Mouse (Mus musculus) forebrain, embryonic 15.5 days (tissue): Measurements from ENCODE around the gene Serp1. TPM values are rescaled to one million over a fixed set of nuclear protein-coding genes. Genes with fewer than 3 reads are reported as not detected.

Experiments
- ATAC-seq: fragments of 200-750 bp; cut with Nextera tagmentation; replicated peaks from 2 replicates; pipeline ENCODE4 v1.8.0; 2017; ENCODE audit warnings: mild to moderate bottlenecking, moderate TSS enrichment, moderate library complexity
- H3K27ac ChIP-seq: fragments of 300-500 bp; sonication (generic); replicated peaks from 2 replicates; pipeline ENCODE4 v1.5.1; 2015; ENCODE audit warnings: mild to moderate bottlenecking, inconsistent platforms
- H3K27me3 ChIP-seq: fragments of 300-500 bp; sonication (generic); 2 replicates; pipeline ENCODE4 v1.6.1; 2015; ENCODE audit warnings: inconsistent platforms
- H3K36me3 ChIP-seq: fragments of 300-500 bp; sonication (generic); 2 replicates; pipeline ENCODE4 v1.6.1; 2015; ENCODE audit warnings: mild to moderate bottlenecking, inconsistent platforms
- H3K4me1 ChIP-seq: fragments of 300-500 bp; sonication (generic); 2 replicates; pipeline ENCODE4 v1.6.1; 2015; ENCODE audit warnings: inconsistent platforms
- H3K4me2 ChIP-seq: fragments of 300-500 bp; sonication (generic); replicated peaks from 2 replicates; pipeline ENCODE4 v1.6.1; 2015; ENCODE audit warnings: mild to moderate bottlenecking, inconsistent platforms
- H3K4me3 ChIP-seq: fragments of 300-500 bp; sonication (generic); 2 replicates; pipeline ENCODE4 v1.5.1; 2015; ENCODE audit warnings: mild to moderate bottlenecking, inconsistent platforms
- H3K9ac ChIP-seq: fragments of 300-500 bp; sonication (generic); replicated peaks from 2 replicates; pipeline ENCODE4 v1.6.1; 2015; ENCODE audit warnings: mild to moderate bottlenecking, inconsistent platforms
- H3K9me3 ChIP-seq: fragments of 300-500 bp; sonication (generic); 2 replicates; pipeline ENCODE4 v1.6.1; 2016; ENCODE audit warnings: inconsistent platforms
- WGBS: fragments of 180-500 bp; shearing (Covaris S2); methylation state at CpG from one replicate; pipeline ENCODE4 v1.1.7; 2015; ENCODE audit warnings: mixed read lengths; 5-methylcytosine and 5-hydroxymethylcytosine counted together
- polyA plus RNA-seq: library from polyadenylated mRNA; unstranded; fragments of >200 nt; fragmentation: Nextera tagmentation; extraction: Ambion mirVana; gene quantifications from 2 replicates; pipeline ENCODE4 v1.2.1, GENCODE M21; 2015

The Serp1 gene
- polyA plus RNA-seq, 1 experiment from 2014 or later, result 87.6 TPM

- ATAC-seq, result no peak
- Histone ChIP-seq H3K4me2 (no peak overlapping the region), H3K4me3 (no peak overlapping the region), H3K27ac (no peak overlapping the region), H3K9ac (no peak overlapping the region), H3K9me3 (no peaks in the 10 kb centered on the region), H3K4me1 (peaks cover 15% of the 10 kb centered on the region), H3K27me3 (no peaks in the 10 kb centered on the region), H3K36me3 (peaks cover 28% of the 10 kb centered on the region)
- WGBS, result 93% methylated on average over 6 of the region's 6 CpGs
Observed at GRCm38 (mm10) chr3:58520286-58520685, 5.4 kb downstream of the Serp1 start.

- no peak for ATAC-seq
- no peak overlapping the region for H3K27ac ChIP-seq
- H3K4me1 ChIP-seq, result peaks cover 11% of the 10 kb centered on the region
- no peak overlapping the region for H3K9ac ChIP-seq
- H3K4me2 ChIP-seq, result no peak overlapping the region
- H3K36me3 ChIP-seq, result peaks cover 28% of the 10 kb centered on the region
- no peak overlapping the region for H3K4me3 ChIP-seq
- no peaks in the 10 kb centered on the region for H3K9me3 ChIP-seq
- 66% methylated on average over 3 of the region's 3 CpGs for WGBS
- H3K27me3 ChIP-seq, result no peaks in the 10 kb centered on the region
Observed at GRCm38 (mm10) chr3:58519536-58519935, 6.2 kb downstream of the Serp1 start.

- no peak overlapping the region for H3K4me3 ChIP-seq
- peaks cover 28% of the 10 kb centered on the region for H3K36me3 ChIP-seq
- no peaks in the 10 kb centered on the region for H3K9me3 ChIP-seq
- no peaks in the 10 kb centered on the region for H3K27me3 ChIP-seq
- H3K4me1 ChIP-seq, result peaks cover 5% of the 10 kb centered on the region; the same call in 1 of the 2 replicates
- no peak overlapping the region for H3K4me2 ChIP-seq
- WGBS, result 93% methylated on average over 2 of the region's 2 CpGs
- H3K9ac ChIP-seq, result no peak overlapping the region
- no peak overlapping the region for H3K27ac ChIP-seq
- no peak for ATAC-seq
Observed at GRCm38 (mm10) chr3:58518962-58519361, 6.7 kb downstream of the Serp1 start.

GRCm38 (mm10) chr3:58517800-58518199, 7.9 kb downstream of the Serp1 start:
- Histone ChIP-seq H3K27ac (no peak overlapping the region), H3K27me3 (no peaks in the 10 kb centered on the region), H3K9me3 (no peaks in the 10 kb centered on the region), H3K4me3 (no peak overlapping the region), H3K36me3 (peaks cover 19% of the 10 kb centered on the region), H3K9ac (no peak overlapping the region), H3K4me2 (no peak overlapping the region), H3K4me1 (no peaks in the 10 kb centered on the region)
- no peak for ATAC-seq
- 81% methylated on average over 5 of the region's 5 CpGs for WGBS

GRCm38 (mm10) chr3:58517258-58517657, 8.4 kb downstream of the Serp1 start:
- no peak for ATAC-seq
- H3K9me3 ChIP-seq, result no peaks in the 10 kb centered on the region
- H3K27ac ChIP-seq, result no peak overlapping the region
- no peaks in the 10 kb centered on the region for H3K4me1 ChIP-seq
- no peaks in the 10 kb centered on the region for H3K27me3 ChIP-seq
- 87% methylated on average over 5 of the region's 5 CpGs for WGBS
- H3K36me3 ChIP-seq, result peaks cover 14% of the 10 kb centered on the region; the same call in 1 of the 2 replicates
- H3K9ac ChIP-seq, result no peak overlapping the region
- H3K4me3 ChIP-seq, result no peak overlapping the region
- H3K4me2 ChIP-seq, result no peak overlapping the region

- H3K27me3 ChIP-seq, result no peaks in the 10 kb centered on the region
- H3K27ac ChIP-seq, result no peak overlapping the region
- no peak overlapping the region for H3K9ac ChIP-seq
- ATAC-seq, result no peak
- no peaks in the 10 kb centered on the region for H3K4me1 ChIP-seq
- H3K36me3 ChIP-seq, result peaks cover 11% of the 10 kb centered on the region; the same call in 1 of the 2 replicates
- H3K9me3 ChIP-seq, result no peaks in the 10 kb centered on the region
- WGBS, result 82% methylated on average over 7 of the region's 7 CpGs
- no peak overlapping the region for H3K4me2 ChIP-seq
- no peak overlapping the region for H3K4me3 ChIP-seq
Observed at GRCm38 (mm10) chr3:58516602-58516976, 9.1 kb downstream of the Serp1 start.

- Histone ChIP-seq H3K9me3 (no peaks in the 10 kb centered on the region), H3K27me3 (no peaks in the 10 kb centered on the region), H3K4me3 (no peak overlapping the region), H3K4me2 (no peak overlapping the region), H3K9ac (no peak overlapping the region), H3K27ac (no peak overlapping the region), H3K36me3 (peaks cover 6% of the 10 kb centered on the region; the same call in 1 of the 2 replicates), H3K4me1 (no peaks in the 10 kb centered on the region)
- 83% methylated on average over 1 of the region's 1 CpGs for WGBS
- no peak for ATAC-seq
Observed at GRCm38 (mm10) chr3:58515947-58516601, 9.6 kb downstream of the Serp1 start.

- ATAC-seq, result no peak
- Histone ChIP-seq H3K27me3 (no peaks in the 10 kb centered on the region), H3K9me3 (no peaks in the 10 kb centered on the region), H3K4me3 (no peak overlapping the region), H3K36me3 (no peaks in the 10 kb centered on the region), H3K4me1 (no peaks in the 10 kb centered on the region), H3K4me2 (no peak overlapping the region), H3K27ac (no peak overlapping the region), H3K9ac (no peak overlapping the region)
- WGBS, result 88% methylated on average over 4 of the region's 4 CpGs
Observed at GRCm38 (mm10) chr3:58513483-58513882, 12.2 kb downstream of the Serp1 start.

GRCm38 (mm10) chr3:58512740-58513139, 13.0 kb downstream of the Serp1 start:
- no peaks in the 10 kb centered on the region for H3K36me3 ChIP-seq
- H3K4me3 ChIP-seq, result no peak overlapping the region
- 87% methylated on average over 3 of the region's 3 CpGs for WGBS
- H3K4me2 ChIP-seq, result no peak overlapping the region
- H3K27ac ChIP-seq, result no peak overlapping the region
- H3K9me3 ChIP-seq, result no peaks in the 10 kb centered on the region
- H3K27me3 ChIP-seq, result no peaks in the 10 kb centered on the region
- ATAC-seq, result no peak
- no peaks in the 10 kb centered on the region for H3K4me1 ChIP-seq
- H3K9ac ChIP-seq, result no peak overlapping the region

GRCm38 (mm10) chr3:58511581-58511980, 14.1 kb downstream of the Serp1 start:
- Histone ChIP-seq H3K27me3 (no peaks in the 10 kb centered on the region), H3K27ac (no peak overlapping the region), H3K4me1 (no peaks in the 10 kb centered on the region), H3K4me2 (no peak overlapping the region), H3K4me3 (no peak overlapping the region), H3K9ac (no peak overlapping the region), H3K9me3 (no peaks in the 10 kb centered on the region), H3K36me3 (no peaks in the 10 kb centered on the region)
- no peak for ATAC-seq

- 91% methylated on average over 7 of the region's 7 CpGs for WGBS
- Histone ChIP-seq H3K36me3 (no peaks in the 10 kb centered on the region), H3K4me2 (no peak overlapping the region), H3K4me1 (no peaks in the 10 kb centered on the region), H3K4me3 (no peak overlapping the region), H3K27me3 (no peaks in the 10 kb centered on the region), H3K9ac (no peak overlapping the region), H3K27ac (no peak overlapping the region), H3K9me3 (no peaks in the 10 kb centered on the region)
- ATAC-seq, result no peak
Observed at GRCm38 (mm10) chr3:58508020-58508750, 17.5 kb downstream of the Serp1 start.

GRCm38 (mm10) chr3:58504676-58505075, 21.0 kb downstream of the Serp1 start:
- Histone ChIP-seq H3K4me2 (no peak overlapping the region), H3K4me1 (no peaks in the 10 kb centered on the region), H3K36me3 (no peaks in the 10 kb centered on the region), H3K27me3 (no peaks in the 10 kb centered on the region), H3K9me3 (no peaks in the 10 kb centered on the region), H3K9ac (no peak overlapping the region), H3K4me3 (no peak overlapping the region), H3K27ac (no peak overlapping the region)
- no peak for ATAC-seq
